13 mouse cellular contexts compared by ENCODE assay signal in the genomic region with DNA sequence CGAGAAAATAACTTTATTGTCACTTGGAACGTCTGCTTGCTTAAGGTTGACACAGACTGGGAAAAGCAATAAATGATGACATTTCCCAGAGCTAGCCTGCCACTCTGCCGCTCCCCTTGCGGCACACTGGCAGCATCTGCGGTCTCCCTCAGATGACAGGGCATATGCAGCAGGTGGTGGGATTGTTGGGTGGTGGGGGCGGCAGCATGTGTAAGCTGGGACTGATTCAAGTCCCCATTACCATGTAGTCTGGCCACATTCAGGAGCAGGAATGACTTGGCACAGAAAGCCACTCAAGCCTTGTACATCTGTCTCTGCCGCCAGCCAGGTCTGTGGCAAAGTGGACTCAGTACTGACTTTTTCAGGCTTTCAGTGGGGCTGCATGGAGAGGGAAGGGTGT.
DNase-seq lines count a peak whose midpoint lies in the region; ATAC-seq and TF ChIP-seq lines count a peak whose summit lies in the region.
"Had no signal": no experiment of that assay in that cellular context is flagged by ENCODE, and none has a peak within 500 bp of the region (broad histone marks: within the 10 kb centered on the region; RNA-seq: fewer than 3 reads in every experiment).

No protein-coding gene starts in this region.

- no peaks in the 10 kb centered on the region for H3K9me3 ChIP-seq in hindbrain, embryonic 14.5 days (ENCODE audit: control insufficient read depth, low read length)
- H3K9me3 ChIP-seq in hindbrain, embryonic 12.5 days (replicated peaks), result no peaks in the 10 kb centered on the region
- H3K9me3 ChIP-seq in midbrain, embryonic 16.5 days (replicated peaks; ENCODE audit: control insufficient read depth, low read length, poor library complexity, severe bottlenecking), result no peaks in the 10 kb centered on the region
- H3K9me3 ChIP-seq in kidney, embryonic 16.5 days (ENCODE audit: low read length), result no peaks in the 10 kb centered on the region
- H3K9me3 ChIP-seq: embryonic facial prominence, embryonic 12.5 days had no signal

- no peaks in the 10 kb centered on the region for H3K4me1 ChIP-seq in hindbrain, embryonic 14.5 days (replicated peaks; ENCODE audit: control insufficient read depth, insufficient read depth, low read length)
- no peaks in the 10 kb centered on the region for H3K4me1 ChIP-seq in hindbrain, embryonic 12.5 days
- no peaks in the 10 kb centered on the region for H3K4me1 ChIP-seq in midbrain, embryonic 16.5 days (ENCODE audit: control insufficient read depth, insufficient read depth, low read length)
- H3K4me1 ChIP-seq in kidney, embryonic 16.5 days (ENCODE audit: insufficient read depth, low read length), result 0 out of 2 replicates have a peak, but pooled peaks cover 7% of the 10 kb centered on the region
- H3K4me1 ChIP-seq: embryonic facial prominence, embryonic 12.5 days had no signal

- TF ChIP-seq CTCF in brain, embryonic 14.5 days (IDR thresholded peaks at IDR 0.05; ENCODE audit: borderline replicate concordance, extremely low read depth, insufficient read depth, insufficient read length), result no peak
- TF ChIP-seq CTCF in layer of hippocampus, adult 2 months (conservative IDR thresholded peaks at IDR 0.05), result peak; percentile 32; the same call in 1 of the 2 replicates

- TF ChIP-seq POLR2A in brain, embryonic 14.5 days (IDR thresholded peaks at IDR 0.05; ENCODE audit: borderline replicate concordance, extremely low read depth, insufficient read depth, insufficient read length, poor library complexity, severe bottlenecking), result no peak

- ATAC-seq in hindbrain, embryonic 14.5 days (ENCODE audit: low FRiP score), result peak; percentile 37; the same call in 1 of the 2 replicates
- ATAC-seq in hindbrain, embryonic 12.5 days (ENCODE audit: low FRiP score), result no peak
- peak; percentile 56; the same call in 1 of the 2 replicates for ATAC-seq in midbrain, embryonic 16.5 days
- ATAC-seq in kidney, embryonic 16.5 days (ENCODE audit: low FRiP score, low TSS enrichment), result no peak

- H3K4me3 ChIP-seq in hindbrain, embryonic 14.5 days (replicated peaks; ENCODE audit: low read length), result no peak overlapping the region
- no peak overlapping the region for H3K4me3 ChIP-seq in hindbrain, embryonic 12.5 days
- H3K4me3 ChIP-seq in layer of hippocampus, adult 2 months, result no peak overlapping the region
- no peak overlapping the region for H3K4me3 ChIP-seq in midbrain, embryonic 16.5 days (ENCODE audit: low read depth, low read length)
- H3K4me3 ChIP-seq in kidney, embryonic 16.5 days (ENCODE audit: low read length), result no peak overlapping the region
- H3K4me3 ChIP-seq: embryonic facial prominence, embryonic 12.5 days had no signal

- H3K4me2 ChIP-seq in hindbrain, embryonic 14.5 days (replicated peaks), result no peak overlapping the region
- no peak overlapping the region for H3K4me2 ChIP-seq in hindbrain, embryonic 12.5 days (replicated peaks)
- H3K4me2 ChIP-seq in midbrain, embryonic 16.5 days (ENCODE audit: low read length), result no peak overlapping the region
- H3K4me2 ChIP-seq in kidney, embryonic 16.5 days (replicated peaks; ENCODE audit: low read depth, low read length), result no peak overlapping the region
- H3K4me2 ChIP-seq: embryonic facial prominence, embryonic 12.5 days had no signal

- H3K27me3 ChIP-seq in hindbrain, embryonic 14.5 days (ENCODE audit: control insufficient read depth, insufficient read depth, low read length), result no peaks in the 10 kb centered on the region
- no peaks in the 10 kb centered on the region for H3K27me3 ChIP-seq in hindbrain, embryonic 12.5 days
- H3K27me3 ChIP-seq in midbrain, embryonic 16.5 days (ENCODE audit: control insufficient read depth, insufficient read depth, low read depth, low read length), result no peaks in the 10 kb centered on the region
- H3K27me3 ChIP-seq in kidney, embryonic 16.5 days (ENCODE audit: insufficient read depth, low read length), result 0 out of 2 replicates have a peak, but pooled peaks cover 3% of the 10 kb centered on the region
- H3K27me3 ChIP-seq: embryonic facial prominence, embryonic 12.5 days had no signal

- no peak overlapping the region for H3K9ac ChIP-seq in hindbrain, embryonic 14.5 days
- H3K9ac ChIP-seq in hindbrain, embryonic 12.5 days, result no peak overlapping the region
- no peak overlapping the region for H3K9ac ChIP-seq in midbrain, embryonic 16.5 days (ENCODE audit: low read depth, low read length)
- no peak overlapping the region for H3K9ac ChIP-seq in kidney, embryonic 16.5 days (replicated peaks; ENCODE audit: low read length)
- H3K9ac ChIP-seq: embryonic facial prominence, embryonic 12.5 days had no signal

- DNase-seq in hindbrain, embryonic 14.5 days (ENCODE audit: low spot score), result no peak
- peak; percentile 73 for DNase-seq in brain, embryonic 14.5 days (ENCODE audit: low read depth)
- DNase-seq in layer of hippocampus, adult 2 months (ENCODE audit: low spot score in 2 of 2), result peak; percentile 71 to 73
- DNase-seq in liver, result no peak
- DNase-seq in heart, postnatal 4 days, result no peak
- DNase-seq: gastrocnemius, postnatal 14 days; lung, postnatal 36 days; thymus, adult 2 months had no signal

- 66% methylated on average over 7 of the region's 7 CpGs for WGBS in hindbrain, embryonic 14.5 days
- WGBS in hindbrain, embryonic 12.5 days, result 81% methylated on average over 7 of the region's 7 CpGs
- 80% methylated on average over 7 of the region's 7 CpGs for WGBS in midbrain, embryonic 16.5 days
- WGBS in kidney, embryonic 16.5 days, result 55% methylated on average over 7 of the region's 7 CpGs

- 0 out of 2 replicates have a peak, but pooled peaks cover 1% of the 10 kb centered on the region for H3K36me3 ChIP-seq in hindbrain, embryonic 14.5 days (replicated peaks; ENCODE audit: control insufficient read depth, insufficient read depth)
- 0 out of 2 replicates have a peak, but pooled peaks cover 1% of the 10 kb centered on the region for H3K36me3 ChIP-seq in hindbrain, embryonic 12.5 days
- peaks cover 2% of the 10 kb centered on the region; the same call in 1 of the 2 replicates for H3K36me3 ChIP-seq in midbrain, embryonic 16.5 days (ENCODE audit: control insufficient read depth, insufficient read depth, low read length)
- no peaks in the 10 kb centered on the region for H3K36me3 ChIP-seq in kidney, embryonic 16.5 days (ENCODE audit: insufficient read depth, low read length)
- H3K36me3 ChIP-seq: embryonic facial prominence, embryonic 12.5 days had no signal

- no peak overlapping the region for H3K27ac ChIP-seq in hindbrain, embryonic 14.5 days
- H3K27ac ChIP-seq in hindbrain, embryonic 12.5 days, result no peak overlapping the region
- H3K27ac ChIP-seq in layer of hippocampus, adult 2 months, result peak overlapping the region; percentile 54
- H3K27ac ChIP-seq in midbrain, embryonic 16.5 days (ENCODE audit: low read length), result 0 out of 2 replicates have a peak overlapping the region, but pooled peaks have one; percentile 8
- no peak overlapping the region for H3K27ac ChIP-seq in kidney, embryonic 16.5 days (ENCODE audit: low read length)
- H3K27ac ChIP-seq: embryonic facial prominence, embryonic 12.5 days; kidney, postnatal 0 days had no signal

Comparison
In these comparisons a context has a peak if more than half of its experiments do, and no peak if none do; other contexts are left out.
1. ATAC-seq: peak in hindbrain, embryonic 14.5 days (single experiment) and midbrain, embryonic 16.5 days (single experiment); none in hindbrain, embryonic 12.5 days (single experiment) and kidney, embryonic 16.5 days (single experiment).
2. DNase-seq: peak in brain, embryonic 14.5 days (single experiment) and layer of hippocampus, adult 2 months (2 of 2); none in hindbrain, embryonic 14.5 days (single experiment), liver (single experiment) and heart, postnatal 4 days (single experiment).
3. H3K27ac ChIP-seq: peak in layer of hippocampus, adult 2 months (single experiment) and midbrain, embryonic 16.5 days (single experiment); none in hindbrain, embryonic 14.5 days (single experiment), hindbrain, embryonic 12.5 days (single experiment) and kidney, embryonic 16.5 days (single experiment).